Mouse (Mus musculus): ENCODE measurements around the gene 2010111I01Rik.

DNA sequence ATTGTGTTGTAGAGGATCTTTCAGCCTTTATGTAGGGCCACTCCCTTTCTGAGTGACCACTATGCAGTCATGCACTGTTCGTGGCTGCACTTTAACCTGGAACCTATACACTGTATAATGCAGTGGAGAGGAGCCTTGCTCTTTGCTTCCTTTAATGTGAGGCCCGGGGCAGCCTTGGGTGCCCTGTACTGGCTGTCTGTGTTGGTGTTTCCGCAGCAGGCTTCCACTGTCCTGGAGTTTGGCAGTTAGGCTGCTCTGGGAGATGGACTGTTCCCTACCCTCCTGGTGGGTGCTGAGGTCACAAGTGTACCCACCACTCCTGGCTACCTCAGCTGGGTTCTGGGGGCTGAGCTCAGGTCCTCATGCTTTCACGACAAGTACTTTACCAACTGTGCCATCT lies 14.1 kb downstream of the 2010111I01Rik start:
- TF ChIP-seq CHD2 (IDR thresholded peaks at IDR 0.05; ENCODE audit: low read depth, low read length) (no peak), ZC3H11A (IDR thresholded peaks at IDR 0.05; ENCODE audit: borderline replicate concordance, low read depth, low read length) (no peak), ZNF384 (IDR thresholded peaks at IDR 0.05; ENCODE audit: low read depth, low read length) (no peak), HCFC1 (IDR thresholded peaks at IDR 0.05; ENCODE audit: borderline replicate concordance, insufficient read depth, low read length) (no peak), MAFK (IDR thresholded peaks at IDR 0.05; ENCODE audit: insufficient read depth, low read depth, low read length) (no peak)
